23 mouse cellular contexts compared by ENCODE assay signal in genomic region chr17:49568717-49569116, GRCm38 (mm10). TPM values are rescaled to one million over a fixed set of nuclear protein-coding genes. Genes with fewer than 3 reads are reported as not detected.
DNase-seq lines count a peak whose midpoint lies in the region; ATAC-seq and TF ChIP-seq lines count a peak whose summit lies in the region.
"Had no signal": no experiment of that assay in that cellular context is flagged by ENCODE, and none has a peak within 500 bp of the region (broad histone marks: within the 10 kb centered on the region; RNA-seq: fewer than 3 reads in every experiment).

No protein-coding gene starts in this region.

- no peak overlapping the region for H3K9ac ChIP-seq in midbrain, embryonic 11.5 days (ENCODE audit: low read length)
- H3K9ac ChIP-seq: embryonic facial prominence, embryonic 12.5 days; embryonic facial prominence, embryonic 15.5 days; forebrain, embryonic 12.5 days had no signal

- WGBS in lung, adult 2 months: 66% methylated on average over 8 of the region's 8 CpGs
- 84% methylated on average over 8 of the region's 8 CpGs for WGBS in midbrain, embryonic 11.5 days

- no peaks in the 10 kb centered on the region; the same call in 1 of the 2 replicates for H3K27me3 ChIP-seq in midbrain, embryonic 11.5 days (ENCODE audit: control insufficient read depth, insufficient read depth, low read length)
- H3K27me3 ChIP-seq: embryonic facial prominence, embryonic 15.5 days had no signal

- ATAC-seq in midbrain, embryonic 11.5 days (ENCODE audit: low FRiP score): no peak
- ATAC-seq: forebrain, embryonic 14.5 days; forebrain, embryonic 16.5 days had no signal

- no peak for TF ChIP-seq CTCF in lung, adult 2 months (IDR thresholded peaks at IDR 0.05; ENCODE audit: insufficient read depth, low read length)

- no peak overlapping the region for H3K4me3 ChIP-seq in lung, adult 2 months (replicated peaks; ENCODE audit: extremely low read depth, low read depth, low read length)
- H3K4me3 ChIP-seq in midbrain, embryonic 11.5 days (ENCODE audit: low read depth, low read length): no peak overlapping the region
- H3K4me3 ChIP-seq: embryonic facial prominence, embryonic 12.5 days; embryonic facial prominence, embryonic 15.5 days; erythroblast, embryonic 14.5 days; forebrain, embryonic 12.5 days had no signal

- no peaks in the 10 kb centered on the region for H3K36me3 ChIP-seq in midbrain, embryonic 11.5 days (ENCODE audit: control insufficient read depth, insufficient read depth, low read length)
- H3K36me3 ChIP-seq: embryonic facial prominence, embryonic 12.5 days; embryonic facial prominence, embryonic 15.5 days; forebrain, embryonic 12.5 days had no signal

- DNase-seq in lung, adult 18-20 months: peak; percentile 24 to 65
- no peak for DNase-seq in lung, postnatal 14 days
- DNase-seq in lung, postnatal 10 days: peak; percentile 28
- no peak for DNase-seq in lung, adult 2 months
- peak; percentile 35 for DNase-seq in lung, postnatal 36 days
- DNase-seq in midbrain, embryonic 11.5 days (ENCODE audit: low spot score, missing footprints): no peak
- no peak for DNase-seq in spleen, adult 12 weeks (ENCODE audit: low spot score)
- DNase-seq: adrenal gland, adult 2 months; adrenal gland, postnatal 10 days; adrenal gland, postnatal 25 days; cerebellum, adult 11 months; cerebellum, adult 18-20 months; cerebellum, adult 8-10 months; cerebellum, adult 9-11 months; cerebellum, postnatal 14 days; cerebellum, postnatal 36 days; embryo, embryonic 11 days had no signal

- no peak overlapping the region for H3K4me2 ChIP-seq in midbrain, embryonic 11.5 days
- H3K4me2 ChIP-seq: embryonic facial prominence, embryonic 12.5 days; embryonic facial prominence, embryonic 15.5 days; forebrain, embryonic 12.5 days had no signal

- H3K9me3 ChIP-seq in midbrain, embryonic 11.5 days (ENCODE audit: control insufficient read depth, low read length): no peaks in the 10 kb centered on the region
- H3K9me3 ChIP-seq: embryonic facial prominence, embryonic 12.5 days; embryonic facial prominence, embryonic 15.5 days; forebrain, embryonic 12.5 days had no signal

- no peak for TF ChIP-seq POLR2A in lung, adult 2 months (IDR thresholded peaks at IDR 0.05; ENCODE audit: borderline replicate concordance, extremely low read depth, low read depth, low read length)

- H3K4me1 ChIP-seq in lung, adult 2 months (ENCODE audit: control insufficient read depth, insufficient read depth, low read length): no peaks in the 10 kb centered on the region
- H3K4me1 ChIP-seq in midbrain, embryonic 11.5 days (ENCODE audit: control insufficient read depth, insufficient read depth, low read length): no peaks in the 10 kb centered on the region
- H3K4me1 ChIP-seq: embryonic facial prominence, embryonic 12.5 days had no signal

- H3K27ac ChIP-seq in midbrain, embryonic 11.5 days (ENCODE audit: low read depth, low read length): no peak overlapping the region
- H3K27ac ChIP-seq: embryonic facial prominence, embryonic 12.5 days; embryonic facial prominence, embryonic 15.5 days; forebrain, embryonic 12.5 days had no signal

RNA-seq across cellular contexts. Expression of gene Daam2, which starts 4.6 kb away (rescaled TPM):
- 6.0 and 8.7 TPM in 2 replicates for polyA plus RNA-seq in lung, adult 2 months (2012; rRNA removed)
- polyA plus RNA-seq in midbrain, embryonic 11.5 days (2014; fragmentation: Nextera tagmentation; extraction: Ambion mirVana): 0.82 and 1.1 TPM in 2 replicates
- polyA plus RNA-seq: erythroblast, embryonic 14.5 days had no signal

RNA-seq across cellular contexts. Expression of gene Kif6, which starts 46.2 kb away (rescaled TPM):
- polyA plus RNA-seq in lung, adult 2 months (2012; rRNA removed): 1.1 and 1.3 TPM in 2 replicates
- polyA plus RNA-seq in midbrain, embryonic 11.5 days (2014; fragmentation: Nextera tagmentation; extraction: Ambion mirVana): 1.6 and 2.1 TPM in 2 replicates
- polyA plus RNA-seq: erythroblast, embryonic 14.5 days had no signal

Comparison
In these comparisons a context has a peak if more than half of its experiments do, and no peak if none do; other contexts are left out.
1. DNase-seq: peak in lung, adult 18-20 months (2 of 2), lung, postnatal 10 days (single experiment) and lung, postnatal 36 days (single experiment); none in lung, postnatal 14 days (single experiment), lung, adult 2 months (single experiment), midbrain, embryonic 11.5 days (single experiment) and spleen, adult 12 weeks (single experiment).